Mouse (Mus musculus): ENCODE data around the gene Rap1b. TPM values are rescaled to one million over a fixed set of nuclear protein-coding genes. Genes with fewer than 3 reads are reported as not detected.

Gene Rap1b
- total and polyA plus RNA-seq, 2 experiments from 2014 or later, result 46.1 to 105 TPM

DNA sequence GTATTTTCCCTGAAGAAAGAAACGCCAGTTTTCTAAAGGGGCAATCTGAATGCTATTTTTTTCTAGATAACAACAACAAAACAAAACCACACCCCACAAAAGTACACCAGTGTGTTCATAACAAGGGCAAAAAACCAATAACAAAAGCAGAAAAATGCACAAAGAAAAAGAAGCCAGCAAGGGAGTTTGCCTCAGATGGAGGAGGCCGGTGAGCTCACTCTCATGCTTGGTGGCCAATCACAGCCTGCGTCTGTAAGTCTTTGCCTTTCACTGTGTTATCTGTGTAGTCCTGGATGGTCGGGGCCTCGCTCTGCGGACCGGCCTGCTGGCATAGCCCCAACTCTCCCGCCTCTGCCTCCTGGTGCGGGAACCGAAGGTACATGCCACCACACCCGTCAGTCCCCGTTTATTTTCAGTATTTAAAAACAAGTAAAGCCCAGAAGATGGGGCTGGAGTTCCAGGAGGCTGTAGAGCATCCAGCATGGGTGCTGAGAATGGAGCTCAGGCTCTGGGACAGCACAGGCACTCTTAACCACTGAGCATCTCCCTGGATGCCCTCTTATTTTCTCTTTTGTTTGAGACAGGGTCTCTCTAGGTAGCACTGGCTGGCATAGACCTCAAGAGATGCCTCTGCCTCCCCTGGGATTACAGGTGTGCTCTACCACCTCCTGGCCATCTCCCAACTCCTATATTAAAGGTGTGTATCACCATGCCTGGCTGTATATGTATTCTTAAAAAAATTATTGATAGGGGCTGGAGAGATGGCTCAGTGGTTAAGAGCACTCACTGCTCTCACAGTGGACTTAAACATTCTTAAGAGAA is 69.3 kb downstream of the Rap1b start:
- WGBS, result 60% methylated on average over 12 of the region's 12 CpGs
- DNase-seq (ENCODE audit: low spot score) (no peak), ATAC-seq (ENCODE audit: insufficient read depth, low read depth) (no peak)
- no peak overlapping the region for H3K9ac ChIP-seq (replicated peaks; ENCODE audit: low read depth, low read length)
- peaks cover 77% of the 10 kb centered on the region for H3K36me3 ChIP-seq (replicated peaks; ENCODE audit: control insufficient read depth, insufficient read depth, low read length)
- no peak overlapping the region for H3K4me3 ChIP-seq (ENCODE audit: low read depth, low read length)
- no peaks in the 10 kb centered on the region for H3K4me1 ChIP-seq (ENCODE audit: control insufficient read depth, insufficient read depth)
- no peak for TF ChIP-seq CTCF (IDR thresholded peaks at IDR 0.05; ENCODE audit: low read depth)
- no peak for TF ChIP-seq EP300 (IDR thresholded peaks at IDR 0.05; ENCODE audit: low read depth)
- H3K27ac ChIP-seq (ENCODE audit: low read depth), result no peak overlapping the region
- H3K9me3 ChIP-seq (replicated peaks; ENCODE audit: control insufficient read depth, low read length), result no peaks in the 10 kb centered on the region
- H3K4me2 ChIP-seq (ENCODE audit: low read depth, low read length), result no peak overlapping the region
- no peaks in the 10 kb centered on the region for H3K27me3 ChIP-seq (ENCODE audit: control insufficient read depth, insufficient read depth, low read length)

DNA sequence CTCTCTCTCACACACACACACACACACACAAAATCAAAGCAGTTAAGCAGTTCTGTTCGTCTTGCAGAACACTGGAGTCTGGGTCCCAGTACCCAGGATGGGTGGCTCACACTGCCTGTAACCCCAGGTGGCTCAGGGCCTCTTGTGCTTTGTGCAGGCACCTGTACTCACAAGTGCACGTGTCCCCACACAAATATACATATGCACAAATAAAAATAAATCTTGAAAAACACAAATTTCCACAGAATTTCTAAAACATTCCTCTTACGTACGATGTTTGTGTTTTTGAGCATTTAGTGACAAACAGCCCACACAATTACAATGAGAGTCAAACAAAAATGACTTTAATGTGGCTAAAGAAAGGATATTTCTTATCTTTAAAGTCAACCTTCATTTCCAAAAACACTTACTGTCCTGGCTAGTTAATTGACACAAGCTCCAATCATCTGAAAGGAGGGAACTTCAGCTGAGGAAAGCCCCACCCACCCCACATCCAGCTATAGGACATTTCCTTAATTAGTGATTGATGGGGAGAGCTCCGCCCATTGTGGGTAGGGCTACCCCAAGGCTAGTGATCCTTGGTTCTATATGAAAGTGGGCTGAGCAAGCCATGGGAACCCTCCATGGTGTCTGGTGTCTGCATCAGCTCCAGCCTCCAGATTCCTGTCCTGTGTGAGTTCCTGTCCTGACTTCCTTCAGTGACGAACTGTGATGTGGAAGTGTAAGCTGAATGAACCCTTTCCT is 70.3 kb downstream of the Rap1b start:
- WGBS, result 86% methylated on average over 6 of the region's 6 CpGs
- TF ChIP-seq CTCF (IDR thresholded peaks at IDR 0.05; ENCODE audit: low read depth) (no peak), EP300 (IDR thresholded peaks at IDR 0.05; ENCODE audit: low read depth) (no peak)

DNA sequence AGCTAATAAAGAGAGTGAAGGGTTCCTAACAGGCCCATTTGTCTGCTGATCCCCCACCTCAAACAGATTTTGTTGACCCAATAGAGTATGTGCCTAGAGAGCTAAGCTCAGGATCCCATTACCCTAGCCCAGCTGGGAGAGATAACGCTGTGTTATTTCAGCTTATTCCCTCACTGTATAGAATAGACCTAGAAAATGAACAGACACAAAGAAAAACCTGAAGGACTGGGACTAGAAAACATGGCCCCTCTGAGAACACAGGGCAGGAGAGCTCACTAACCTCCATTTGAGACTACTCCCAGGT is 71.1 kb downstream of the Rap1b start:
- ATAC-seq (ENCODE audit: insufficient read depth, low read depth) (no peak), DNase-seq (ENCODE audit: low spot score) (no peak)
- TF ChIP-seq CTCF (IDR thresholded peaks at IDR 0.05; ENCODE audit: low read depth), result no peak
- no peak for TF ChIP-seq EP300 (IDR thresholded peaks at IDR 0.05; ENCODE audit: low read depth)
- Histone ChIP-seq H3K4me2 (ENCODE audit: low read depth, low read length) (no peak overlapping the region), H3K4me3 (ENCODE audit: low read depth, low read length) (no peak overlapping the region), H3K9ac (replicated peaks; ENCODE audit: low read depth, low read length) (no peak overlapping the region), H3K36me3 (replicated peaks; ENCODE audit: control insufficient read depth, insufficient read depth, low read length) (peaks cover 78% of the 10 kb centered on the region), H3K27ac (ENCODE audit: low read depth) (no peak overlapping the region), H3K27me3 (ENCODE audit: control insufficient read depth, insufficient read depth, low read length) (no peaks in the 10 kb centered on the region), H3K9me3 (replicated peaks; ENCODE audit: control insufficient read depth, low read length) (no peaks in the 10 kb centered on the region), H3K4me1 (ENCODE audit: control insufficient read depth, insufficient read depth) (no peaks in the 10 kb centered on the region)
- WGBS, result 97% methylated on average over 1 of the region's 1 CpGs

More for the DNA sequence above, 70.3 kb downstream of the Rap1b start:
- Histone ChIP-seq H3K27ac (ENCODE audit: low read depth) (no peak overlapping the region), H3K4me1 (ENCODE audit: control insufficient read depth, insufficient read depth) (no peaks in the 10 kb centered on the region), H3K4me3 (ENCODE audit: low read depth, low read length) (no peak overlapping the region), H3K9ac (replicated peaks; ENCODE audit: low read depth, low read length) (no peak overlapping the region), H3K4me2 (ENCODE audit: low read depth, low read length) (no peak overlapping the region), H3K36me3 (replicated peaks; ENCODE audit: control insufficient read depth, insufficient read depth, low read length) (peaks cover 76% of the 10 kb centered on the region), H3K9me3 (replicated peaks; ENCODE audit: control insufficient read depth, low read length) (no peaks in the 10 kb centered on the region), H3K27me3 (ENCODE audit: control insufficient read depth, insufficient read depth, low read length) (no peaks in the 10 kb centered on the region)
- no peak for DNase-seq (ENCODE audit: low spot score)
- ATAC-seq (ENCODE audit: insufficient read depth, low read depth), result no peak

DNA sequence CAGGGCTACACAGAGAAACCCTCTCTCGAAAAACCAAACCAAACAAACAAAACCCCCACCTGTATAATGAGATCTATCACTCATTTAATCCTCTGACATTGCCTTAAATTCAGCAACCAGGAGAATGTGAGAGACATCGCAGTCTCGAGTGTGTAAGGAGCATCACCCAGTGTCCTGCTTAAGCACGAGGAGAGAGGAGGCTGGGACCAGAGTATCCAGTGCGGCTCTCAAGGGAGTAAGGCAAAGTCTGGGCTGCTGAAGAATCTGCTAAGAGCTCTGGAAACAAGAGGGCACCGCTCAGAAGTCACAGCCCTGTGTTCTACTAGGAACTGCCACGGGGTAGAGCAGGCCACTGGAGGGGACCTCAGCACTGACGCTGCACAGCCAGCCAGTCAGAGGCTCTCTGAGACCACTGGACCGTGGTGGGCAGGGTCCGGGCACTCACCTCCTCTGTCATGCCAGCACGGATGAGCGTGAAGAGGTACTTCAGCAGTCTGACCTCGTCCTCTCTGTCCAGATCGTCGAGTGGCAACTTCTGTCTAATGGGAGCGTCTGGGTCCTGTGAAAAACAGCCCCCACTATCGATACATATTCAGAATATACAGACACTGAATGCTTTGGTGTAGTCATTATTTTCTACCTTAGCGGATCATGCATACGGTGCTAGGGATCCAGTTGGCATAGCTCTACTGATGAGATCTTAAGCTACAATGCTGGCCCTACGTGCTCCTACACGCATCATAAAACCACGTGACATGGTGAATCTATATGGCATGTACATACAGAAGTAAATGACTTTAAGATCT is 71.6 kb downstream of the Rap1b start:
- no peaks in the 10 kb centered on the region for H3K9me3 ChIP-seq (replicated peaks; ENCODE audit: control insufficient read depth, low read length)
- no peak overlapping the region for H3K27ac ChIP-seq (ENCODE audit: low read depth)

DNA sequence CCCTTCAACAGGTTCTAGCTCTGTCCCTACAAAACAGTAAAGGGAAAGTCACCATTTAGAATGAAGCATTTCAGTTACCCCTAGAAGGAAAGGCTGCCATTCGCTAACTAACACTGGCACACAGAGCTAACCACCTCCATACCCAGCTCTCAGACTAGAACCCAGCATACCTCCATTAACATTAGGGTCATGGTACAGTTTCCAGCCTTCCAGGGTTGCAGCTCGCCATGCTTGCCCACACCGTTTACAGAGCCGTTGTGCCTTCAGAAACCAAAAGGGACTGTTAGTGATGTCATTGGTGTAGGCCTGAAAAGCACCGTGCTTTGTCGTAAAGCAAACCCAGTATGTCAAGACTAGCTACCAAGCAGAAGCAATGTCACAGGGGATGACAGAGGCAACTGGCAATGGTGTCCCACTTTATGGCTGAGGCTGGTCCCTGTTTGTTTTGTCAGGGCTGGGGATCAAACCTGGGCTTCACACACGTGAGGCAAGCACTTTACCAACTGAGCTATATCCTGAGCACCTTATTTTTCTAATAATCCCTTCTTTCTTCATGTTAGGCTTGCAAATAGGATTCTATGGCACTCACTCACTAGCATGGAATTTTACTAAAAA is 72.6 kb downstream of the Rap1b start:
- no peak for TF ChIP-seq EP300 (IDR thresholded peaks at IDR 0.05; ENCODE audit: low read depth)
- TF ChIP-seq CTCF (IDR thresholded peaks at IDR 0.05; ENCODE audit: low read depth), result no peak
- Histone ChIP-seq H3K27me3 (ENCODE audit: control insufficient read depth, insufficient read depth, low read length) (no peaks in the 10 kb centered on the region), H3K9ac (replicated peaks; ENCODE audit: low read depth, low read length) (no peak overlapping the region), H3K4me2 (ENCODE audit: low read depth, low read length) (no peak overlapping the region), H3K4me1 (ENCODE audit: control insufficient read depth, insufficient read depth) (no peaks in the 10 kb centered on the region), H3K9me3 (replicated peaks; ENCODE audit: control insufficient read depth, low read length) (no peaks in the 10 kb centered on the region), H3K4me3 (ENCODE audit: low read depth, low read length) (no peak overlapping the region), H3K27ac (ENCODE audit: low read depth) (no peak overlapping the region), H3K36me3 (replicated peaks; ENCODE audit: control insufficient read depth, insufficient read depth, low read length) (peaks cover 80% of the 10 kb centered on the region)
- 94% methylated on average over 7 of the region's 7 CpGs for WGBS
- no peak for ATAC-seq (ENCODE audit: insufficient read depth, low read depth)
- no peak for DNase-seq (ENCODE audit: low spot score)

More for the DNA sequence above, 71.6 kb downstream of the Rap1b start:
- no peak for DNase-seq (ENCODE audit: low spot score)
- TF ChIP-seq CTCF (IDR thresholded peaks at IDR 0.05; ENCODE audit: low read depth) (no peak), EP300 (IDR thresholded peaks at IDR 0.05; ENCODE audit: low read depth) (no peak)
- Histone ChIP-seq H3K4me3 (ENCODE audit: low read depth, low read length) (no peak overlapping the region), H3K4me1 (ENCODE audit: control insufficient read depth, insufficient read depth) (no peaks in the 10 kb centered on the region), H3K27me3 (ENCODE audit: control insufficient read depth, insufficient read depth, low read length) (no peaks in the 10 kb centered on the region), H3K4me2 (ENCODE audit: low read depth, low read length) (no peak overlapping the region), H3K9ac (replicated peaks; ENCODE audit: low read depth, low read length) (no peak overlapping the region), H3K36me3 (replicated peaks; ENCODE audit: control insufficient read depth, insufficient read depth, low read length) (peaks cover 82% of the 10 kb centered on the region)
- ATAC-seq (ENCODE audit: insufficient read depth, low read depth), result no peak
- WGBS, result 92% methylated on average over 22 of the region's 22 CpGs

Data from heart, postnatal 0 days (tissue).